In the genomic region with DNA sequence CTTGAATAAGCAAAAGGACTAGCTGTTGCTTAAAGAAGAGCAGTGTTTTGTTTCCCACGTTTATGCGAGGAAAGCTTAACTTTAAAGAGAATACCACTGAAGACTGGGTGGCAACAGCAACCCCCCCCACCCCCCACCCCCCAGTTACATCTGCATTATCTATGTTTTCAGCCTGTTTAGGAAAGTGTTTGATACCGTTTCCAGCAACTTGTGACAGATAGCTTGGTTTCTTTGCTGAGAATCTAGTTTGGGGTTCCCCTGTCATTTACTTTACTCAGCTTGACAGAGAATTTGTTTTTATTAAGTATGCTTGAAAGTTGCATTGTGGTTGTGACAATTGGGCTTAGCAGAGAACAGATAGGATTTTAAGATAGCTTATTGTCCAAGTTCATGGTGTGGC, we compare ENCODE assay signal across 8 mouse cellular contexts. TPM values are rescaled to one million over a fixed set of nuclear protein-coding genes. Genes with fewer than 3 reads are reported as not detected.
DNase-seq lines count a peak whose midpoint lies in the region; ATAC-seq and TF ChIP-seq lines count a peak whose summit lies in the region.

No protein-coding gene starts in this region.

- no peaks in the 10 kb centered on the region for H3K36me3 ChIP-seq in heart, embryonic 16.5 days (ENCODE audit: control insufficient read depth, insufficient read depth)
- no peaks in the 10 kb centered on the region for H3K36me3 ChIP-seq in hindbrain, postnatal 0 days (ENCODE audit: insufficient read depth, low read length)
- no peaks in the 10 kb centered on the region for H3K36me3 ChIP-seq in midbrain, embryonic 14.5 days (ENCODE audit: control insufficient read depth, insufficient read depth, low read length)

- no peak for TF ChIP-seq CTCF in bone marrow macrophage, adult 2 months (IDR thresholded peaks at IDR 0.05; ENCODE audit: low read depth, low read length)
- TF ChIP-seq CTCF in hindbrain, postnatal 0 days (IDR thresholded peaks at IDR 0.05; ENCODE audit: low read depth): no peak

- no peak for TF ChIP-seq POLR2A in bone marrow macrophage, adult 2 months (IDR thresholded peaks at IDR 0.05; ENCODE audit: borderline replicate concordance, low read depth, low read length)

- H3K27me3 ChIP-seq in heart, embryonic 16.5 days (ENCODE audit: control insufficient read depth, insufficient read depth, low read length): no peaks in the 10 kb centered on the region
- no peaks in the 10 kb centered on the region for H3K27me3 ChIP-seq in hindbrain, postnatal 0 days (ENCODE audit: insufficient read depth, low read length)
- no peaks in the 10 kb centered on the region for H3K27me3 ChIP-seq in midbrain, embryonic 14.5 days (ENCODE audit: control insufficient read depth, insufficient read depth, low read length)

- peaks cover 13% of the 10 kb centered on the region for H3K4me1 ChIP-seq in heart, embryonic 16.5 days (ENCODE audit: control insufficient read depth, insufficient read depth, low read length)
- peaks cover 12% of the 10 kb centered on the region for H3K4me1 ChIP-seq in bone marrow macrophage, adult 2 months (ENCODE audit: control insufficient read depth, insufficient read depth, low read length)
- peaks cover 5% of the 10 kb centered on the region for H3K4me1 ChIP-seq in hindbrain, postnatal 0 days (ENCODE audit: insufficient read depth, low read length)
- H3K4me1 ChIP-seq in midbrain, embryonic 14.5 days (ENCODE audit: control insufficient read depth, insufficient read depth, low read length): peaks cover 25% of the 10 kb centered on the region

- WGBS in heart, embryonic 16.5 days: 1% methylated on average over 3 of the region's 3 CpGs
- WGBS in hindbrain, postnatal 0 days: 8% methylated on average over 3 of the region's 3 CpGs
- 9% methylated on average over 3 of the region's 3 CpGs for WGBS in midbrain, embryonic 14.5 days

- H3K9me3 ChIP-seq in heart, embryonic 16.5 days (replicated peaks; ENCODE audit: control insufficient read depth, low read length): no peaks in the 10 kb centered on the region
- no peaks in the 10 kb centered on the region for H3K9me3 ChIP-seq in hindbrain, postnatal 0 days (ENCODE audit: low read length)
- no peaks in the 10 kb centered on the region for H3K9me3 ChIP-seq in midbrain, embryonic 14.5 days (ENCODE audit: control insufficient read depth, low read length)

- DNase-seq in heart, adult 11 months: no peak
- DNase-seq in hindbrain, postnatal 0 days (ENCODE audit: low spot score): no peak
- no peak for DNase-seq in midbrain, embryonic 14.5 days
- no peak for DNase-seq in testis, postnatal 14 days (ENCODE audit: low spot score)
- no peak for DNase-seq in right cerebral cortex, postnatal 10 days (ENCODE audit: low spot score in 2 of 2)

- peak overlapping the region; percentile 96 for H3K4me3 ChIP-seq in heart, embryonic 16.5 days (ENCODE audit: low read length)
- peak overlapping the region; percentile 86 for H3K4me3 ChIP-seq in bone marrow macrophage, adult 2 months (ENCODE audit: insufficient read depth, low read length)
- peak overlapping the region; percentile 88 for H3K4me3 ChIP-seq in hindbrain, postnatal 0 days (ENCODE audit: low read length)
- H3K4me3 ChIP-seq in midbrain, embryonic 14.5 days (replicated peaks; ENCODE audit: low read depth, low read length): peak overlapping the region; percentile 92

- ATAC-seq in heart, embryonic 16.5 days (replicated peaks; ENCODE audit: extremely low read depth, insufficient read depth, low FRiP score): no peak
- no peak for ATAC-seq in hindbrain, postnatal 0 days
- ATAC-seq in midbrain, embryonic 14.5 days (ENCODE audit: low FRiP score, low TSS enrichment): no peak
- ATAC-seq in monocyte, adult 5-6 weeks (replicated peaks; ENCODE audit: insufficient number of reproducible peaks, low FRiP score, low TSS enrichment, poor library complexity, severe bottlenecking): no peak

- peak overlapping the region; percentile 93 for H3K4me2 ChIP-seq in heart, embryonic 16.5 days (ENCODE audit: low read depth, low read length)
- peak overlapping the region; percentile 86 for H3K4me2 ChIP-seq in hindbrain, postnatal 0 days (ENCODE audit: low read depth, low read length)
- peak overlapping the region; percentile 77 for H3K4me2 ChIP-seq in midbrain, embryonic 14.5 days (ENCODE audit: low read length)

- peak overlapping the region; percentile 99 for H3K9ac ChIP-seq in heart, embryonic 16.5 days (ENCODE audit: low read length)
- peak overlapping the region; percentile 74 for H3K9ac ChIP-seq in hindbrain, postnatal 0 days (replicated peaks; ENCODE audit: low read length)
- peak overlapping the region; percentile 91 for H3K9ac ChIP-seq in midbrain, embryonic 14.5 days (replicated peaks; ENCODE audit: low read length)

- peak overlapping the region; percentile 99 for H3K27ac ChIP-seq in heart, embryonic 16.5 days (ENCODE audit: low read length)
- H3K27ac ChIP-seq in bone marrow macrophage, adult 2 months (ENCODE audit: insufficient read depth, low read depth, low read length): no peak overlapping the region
- 0 out of 2 replicates have a peak overlapping the region, but pooled peaks have one; percentile 98 for H3K27ac ChIP-seq in hindbrain, postnatal 0 days
- H3K27ac ChIP-seq in midbrain, embryonic 14.5 days (replicated peaks; ENCODE audit: low read depth, low read length): no peak overlapping the region

RNA-seq across cellular contexts. Expression of gene Prpf4b, which starts 1.4 kb away (rescaled TPM):
- 39.4 and 40.2 TPM in 2 replicates for polyA plus RNA-seq in heart, embryonic 16.5 days (2015; fragmentation: Nextera tagmentation; extraction: Ambion mirVana)
- polyA plus RNA-seq in bone marrow macrophage, adult 2 months (2012; ENCODE audit: insufficient read depth, insufficient read length, missing spikeins): 72.9 and 79.3 TPM in 2 replicates
- 22.0 and 29.9 TPM in 2 replicates for total RNA-seq in hindbrain, postnatal 0 days (2014; rRNA removed)
- 54.4 and 66.9 TPM in 2 replicates for polyA plus RNA-seq in hindbrain, postnatal 0 days (2015; fragmentation: Nextera tagmentation; extraction: Ambion mirVana)
- polyA plus RNA-seq in midbrain, embryonic 14.5 days (2014; fragmentation: Nextera tagmentation; extraction: Ambion mirVana): 74.1 and 83.8 TPM in 2 replicates
- 177 to 290 TPM (median 189 TPM) in 3 replicates for total RNA-seq in monocyte, adult 5-6 weeks (2017)

RNA-seq across cellular contexts. Expression of gene Fam217a, which starts 47.6 kb away (rescaled TPM):
- polyA plus RNA-seq in heart, embryonic 16.5 days (2015; fragmentation: Nextera tagmentation; extraction: Ambion mirVana): 1.5 and 1.6 TPM in 2 replicates
- polyA plus RNA-seq in bone marrow macrophage, adult 2 months (2012; ENCODE audit: insufficient read depth, insufficient read length, missing spikeins): not detected in 2 replicates
- 0.16 and 0.32 TPM in 2 replicates for total RNA-seq in hindbrain, postnatal 0 days (2014; rRNA removed)
- polyA plus RNA-seq in hindbrain, postnatal 0 days (2015; fragmentation: Nextera tagmentation; extraction: Ambion mirVana): 1.2 TPM in 2 replicates
- 0.74 and 0.83 TPM in 2 replicates for polyA plus RNA-seq in midbrain, embryonic 14.5 days (2014; fragmentation: Nextera tagmentation; extraction: Ambion mirVana)
- total RNA-seq in monocyte, adult 5-6 weeks (2017): 0.48 TPM in 1 of 3 replicates, not detected in the others

RNA-seq across cellular contexts. Expression of gene 4933417A18Rik, which starts 47.7 kb away (rescaled TPM):
- not detected in 2 replicates for polyA plus RNA-seq in heart, embryonic 16.5 days (2015; fragmentation: Nextera tagmentation; extraction: Ambion mirVana)
- polyA plus RNA-seq in bone marrow macrophage, adult 2 months (2012; ENCODE audit: insufficient read depth, insufficient read length, missing spikeins): not detected in 2 replicates
- not detected in 2 replicates for total RNA-seq in hindbrain, postnatal 0 days (2014; rRNA removed)
- polyA plus RNA-seq in hindbrain, postnatal 0 days (2015; fragmentation: Nextera tagmentation; extraction: Ambion mirVana): not detected in 2 replicates
- not detected in 2 replicates for polyA plus RNA-seq in midbrain, embryonic 14.5 days (2014; fragmentation: Nextera tagmentation; extraction: Ambion mirVana)
- total RNA-seq in monocyte, adult 5-6 weeks (2017): not detected in 3 replicates

Comparison
In these comparisons a context has a peak if more than half of its experiments do, and no peak if none do; other contexts are left out.
1. H3K27ac ChIP-seq: peak in heart, embryonic 16.5 days (single experiment) and hindbrain, postnatal 0 days (single experiment); none in bone marrow macrophage, adult 2 months (single experiment) and midbrain, embryonic 14.5 days (single experiment).
2. Peak in every context shown above with its lines, with median percentiles within 50 percentile points of each other: H3K4me2 ChIP-seq, H3K4me3 ChIP-seq and H3K9ac ChIP-seq.